Mouse (Mus musculus) olfactory bulb, adult 2 months (tissue): ENCODE data around the gene 4930558C23Rik.

Experiments used
- CTCF ChIP-seq: fragments of 200-500 bp; IDR thresholded peaks from 2 replicates; pipeline ENCODE4 v1.5.1; 2012; ENCODE audit warnings: low read depth, mild to moderate bottlenecking, low read length, moderate library complexity; ENCODE audit not compliant: insufficient read depth
- POLR2A ChIP-seq: fragments of 200-500 bp; IDR thresholded peaks from 2 replicates; pipeline ENCODE4 v1.6.1; 2012; ENCODE audit warnings: mild to moderate bottlenecking, low read depth, low read length, moderate library complexity; ENCODE audit not compliant: insufficient read depth

GRCm38 (mm10) chr3:95337345-95337744, 65.3 kb downstream of the 4930558C23Rik start:
- TF ChIP-seq POLR2A, result no peak
- TF ChIP-seq CTCF, result no peak
